Mouse (Mus musculus) stomach, postnatal 0 days (tissue): ENCODE results near the gene Cnot6l.

Experiments
- CTCF ChIP-seq: IDR thresholded peaks from 2 replicates; pipeline ENCODE4 v1.5.1; 2016; ENCODE audit warnings: antibody characterized with exemption, low read depth, mild to moderate bottlenecking, moderate library complexity
- EP300 ChIP-seq: optimal IDR thresholded peaks from 2 replicates; pipeline ENCODE3; 2016; ENCODE audit warnings: antibody characterized with exemption

DNA sequence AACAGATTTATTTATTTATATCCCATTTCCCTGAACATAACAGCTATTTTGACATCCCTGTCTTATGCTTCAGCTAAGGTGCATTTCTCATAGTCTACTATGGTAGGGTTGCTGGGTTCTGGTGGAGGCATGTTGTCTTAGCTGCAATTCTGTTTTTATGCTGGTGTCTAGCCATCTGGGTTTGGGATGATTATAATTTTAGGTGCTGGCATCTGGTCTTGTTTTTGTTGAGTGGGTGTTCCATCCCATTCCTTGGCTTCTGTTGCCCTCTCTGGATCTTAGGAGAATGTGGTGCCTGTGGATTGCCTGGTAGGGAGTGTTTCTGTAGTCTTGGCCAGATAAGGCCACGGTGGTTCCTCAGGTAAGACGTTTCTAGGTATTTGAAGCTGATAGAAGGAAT, 134.2 kb downstream of the Cnot6l start:
- TF ChIP-seq CTCF (no peak), EP300 (no peak)
